Mouse (Mus musculus) effector memory CD4-positive, alpha-beta T cell, adult 5 months (primary cell): ENCODE measurements around the gene Arhgef16. TPM values are rescaled to one million over a fixed set of nuclear protein-coding genes. Genes with fewer than 3 reads are reported as not detected.

Source experiments
- polyA plus RNA-seq: library from polyadenylated mRNA; unstranded; fragments of 100-300 nt; shearing (Covaris generic); gene quantifications from one replicate; pipeline ENCODE4 v1.2.1, GENCODE M21; 2017

Gene Arhgef16
- not detected for polyA plus RNA-seq

GRCm38 (mm10) chr4:154301466-154301881 lies at the start of gene Arhgef16:
TSS of gene Arhgef16 (minus strand) at chr4:154301676.

GRCm38 (mm10) chr4:154335761-154336160 lies 34.3 kb upstream of the Arhgef16 start, which contains the start of gene B230104I21Rik:
TSS of gene B230104I21Rik (plus strand) at chr4:154336127.

Other genes starting within 250 kb of the Arhgef16 start
- gene Trp73, start 161.5 kb downstream of the Arhgef16 start, polyA plus RNA-seq = not detected
- 22.2 TPM for gene Wrap73, start 159.3 kb downstream of the Arhgef16 start, polyA plus RNA-seq
- gene Tprgl, start 141.0 kb downstream of the Arhgef16 start, polyA plus RNA-seq = 356 TPM
- not detected for gene Megf6, start 130.9 kb downstream of the Arhgef16 start, polyA plus RNA-seq
- not detected for gene B230104I21Rik, start 34.5 kb upstream of the Arhgef16 start, polyA plus RNA-seq